Mouse (Mus musculus): Measurements from ENCODE around the gene Gm17535.
"Not testable (repeated sequence)": the region's sequence is repeated elsewhere in the genome, so short reads cannot be mapped to it uniquely, and the experiment has no call there.

Gm17535 gene

GRCm38 (mm10) chr9:3023312-3023984 is 11.0 kb upstream of the Gm17535 start, which contains the start of gene Gm10718:
TSS of gene Gm10718 (plus strand) at chr9:3023547.
- in situ Hi-C loops (cut with MboI; ENCODE audit: low pct_unique_long_range_greater_than_20kb in 1 of 2, low sequenced_read_pairs in 2 of 2, unreplicated experiment in 1 of 2) = not testable (repeated sequence)

DNA sequence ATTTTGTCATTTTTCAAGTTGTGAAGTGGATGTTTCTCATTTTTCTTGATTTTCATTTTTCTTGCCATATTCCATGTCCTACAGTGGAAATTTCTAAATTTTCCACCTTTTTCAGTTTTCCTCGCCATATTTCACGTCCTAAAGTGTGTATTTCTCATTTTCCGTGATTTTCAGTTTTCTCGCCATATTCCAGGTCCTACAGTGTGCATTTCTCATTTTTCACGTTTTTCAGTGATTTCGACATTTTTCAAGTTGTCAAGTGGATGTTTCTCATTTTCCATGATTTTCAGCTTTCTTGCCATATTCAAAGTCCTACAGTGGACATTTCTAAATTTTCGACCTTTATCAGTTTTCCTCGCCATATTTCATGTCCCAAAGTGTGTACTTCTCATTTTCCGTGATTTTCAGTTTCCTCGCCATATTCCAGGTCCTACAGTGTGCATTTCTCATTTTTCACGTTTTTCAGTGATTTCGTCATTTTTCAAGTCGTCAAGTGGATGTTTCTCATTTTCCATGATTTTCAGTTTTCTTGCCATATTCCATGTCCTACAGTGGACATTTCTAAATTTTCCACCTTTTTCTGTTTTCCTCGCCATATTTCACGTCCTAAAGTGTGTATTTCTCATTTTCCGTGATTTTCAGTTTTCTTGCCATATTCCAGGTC is 10.3 kb upstream of the Gm17535 start:
- in situ Hi-C loops (cut with MboI; ENCODE audit: low pct_unique_long_range_greater_than_20kb in 1 of 2, low sequenced_read_pairs in 2 of 2, unreplicated experiment in 1 of 2) = not testable (repeated sequence)

DNA sequence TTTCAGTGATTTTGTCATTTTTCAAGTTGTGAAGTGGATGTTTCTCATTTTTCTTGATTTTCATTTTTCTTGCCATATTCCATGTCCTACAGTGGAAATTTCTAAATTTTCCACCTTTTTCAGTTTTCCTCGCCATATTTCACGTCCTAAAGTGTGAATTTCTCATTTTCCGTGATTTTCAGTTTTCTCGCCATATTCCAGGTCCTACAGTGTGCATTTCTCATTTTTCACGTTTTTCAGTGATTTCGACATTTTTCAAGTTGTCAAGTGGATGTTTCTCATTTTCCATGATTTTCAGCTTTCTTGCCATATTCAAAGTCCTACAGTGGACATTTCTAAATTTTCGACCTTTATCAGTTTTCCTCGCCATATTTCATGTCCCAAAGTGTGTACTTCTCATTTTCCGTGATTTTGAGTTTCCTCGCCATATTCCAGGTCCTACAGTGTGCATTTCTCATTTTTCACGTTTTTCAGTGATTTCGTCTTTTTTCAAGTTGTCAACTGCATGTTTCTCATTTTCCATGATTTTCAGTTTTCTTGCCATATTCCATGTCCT is 9.4 kb upstream of the Gm17535 start, which contains the start of gene Gm10717:
Gene Gm10717 (plus strand): TSS at position 506 of the 556 bp plus-strand sequence.
- in situ Hi-C loops (cut with MboI; ENCODE audit: low pct_unique_long_range_greater_than_20kb in 1 of 2, low sequenced_read_pairs in 2 of 2, unreplicated experiment in 1 of 2) = not testable (repeated sequence)

- in situ Hi-C loops (cut with MboI; ENCODE audit: low pct_unique_long_range_greater_than_20kb in 1 of 2, low sequenced_read_pairs in 2 of 2, unreplicated experiment in 1 of 2) = not testable (repeated sequence)
Observed at GRCm38 (mm10) chr9:3025653-3026052, 8.7 kb upstream of the Gm17535 start.

DNA sequence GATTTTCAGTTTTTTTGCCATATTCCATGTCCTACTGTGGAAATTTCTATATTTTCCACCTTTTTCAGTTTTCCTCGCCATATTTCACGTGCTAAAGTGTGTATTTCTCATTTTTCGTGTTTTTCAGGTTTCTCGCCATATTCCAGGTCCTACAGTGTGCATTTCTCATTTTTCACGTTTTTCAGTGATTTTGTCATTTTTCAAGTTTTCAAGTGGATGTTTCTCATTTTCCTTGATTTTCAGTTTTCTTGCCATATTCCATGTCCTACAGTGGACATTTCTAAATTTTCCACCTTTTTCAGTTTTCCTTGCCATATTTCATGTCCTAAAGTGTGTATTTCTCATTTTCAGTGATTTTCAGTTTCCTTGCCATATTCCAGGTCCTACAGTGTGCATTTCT is 8.3 kb upstream of the Gm17535 start:
- in situ Hi-C loops (cut with MboI; ENCODE audit: low pct_unique_long_range_greater_than_20kb in 1 of 2, low sequenced_read_pairs in 2 of 2, unreplicated experiment in 1 of 2) = not testable (repeated sequence)

GRCm38 (mm10) chr9:3026741-3027140 is 7.7 kb upstream of the Gm17535 start:
- in situ Hi-C loops (cut with MboI; ENCODE audit: low pct_unique_long_range_greater_than_20kb in 1 of 2, low sequenced_read_pairs in 2 of 2, unreplicated experiment in 1 of 2) = not testable (repeated sequence)

- in situ Hi-C loops (cut with MboI; ENCODE audit: low pct_unique_long_range_greater_than_20kb in 1 of 2, low sequenced_read_pairs in 2 of 2, unreplicated experiment in 1 of 2) = not testable (repeated sequence)
Observed at GRCm38 (mm10) chr9:3027200-3027599, 7.2 kb upstream of the Gm17535 start.

DNA sequence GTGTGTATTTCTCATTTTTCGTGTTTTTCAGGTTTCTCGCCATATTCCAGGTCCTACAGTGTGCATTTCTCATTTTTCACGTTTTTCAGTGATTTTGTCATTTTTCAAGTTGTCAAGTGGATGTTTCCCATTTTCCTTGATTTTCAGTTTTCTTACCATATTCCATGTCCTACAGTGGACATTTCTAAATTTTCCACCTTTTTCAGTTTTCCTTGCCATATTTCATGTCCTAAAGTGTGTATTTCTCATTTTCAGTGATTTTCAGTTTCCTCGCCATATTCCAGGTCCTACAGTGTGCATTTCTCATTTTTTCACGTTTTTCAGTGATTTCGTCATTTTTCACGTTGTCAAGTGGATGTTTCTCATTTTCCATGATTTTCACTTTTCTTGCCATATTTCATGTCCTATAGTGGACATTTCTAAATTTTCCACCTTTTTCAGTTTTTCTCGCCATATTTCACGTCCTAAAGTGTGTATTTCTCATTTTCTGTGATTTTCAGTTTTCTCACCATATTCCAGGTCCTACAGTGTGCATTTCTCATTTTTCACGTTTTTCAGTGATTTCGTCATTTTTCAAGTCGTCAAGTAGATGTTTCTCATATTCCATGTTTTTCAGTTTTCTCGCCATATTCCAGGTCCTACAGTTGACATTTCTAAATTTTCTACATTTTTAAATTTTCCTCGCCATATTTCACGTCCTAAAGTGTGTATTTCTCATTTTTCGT is 5.0 kb upstream of the Gm17535 start:
- in situ Hi-C loops (cut with MboI; ENCODE audit: low pct_unique_long_range_greater_than_20kb in 1 of 2, low sequenced_read_pairs in 2 of 2, unreplicated experiment in 1 of 2) = not testable (repeated sequence)

DNA sequence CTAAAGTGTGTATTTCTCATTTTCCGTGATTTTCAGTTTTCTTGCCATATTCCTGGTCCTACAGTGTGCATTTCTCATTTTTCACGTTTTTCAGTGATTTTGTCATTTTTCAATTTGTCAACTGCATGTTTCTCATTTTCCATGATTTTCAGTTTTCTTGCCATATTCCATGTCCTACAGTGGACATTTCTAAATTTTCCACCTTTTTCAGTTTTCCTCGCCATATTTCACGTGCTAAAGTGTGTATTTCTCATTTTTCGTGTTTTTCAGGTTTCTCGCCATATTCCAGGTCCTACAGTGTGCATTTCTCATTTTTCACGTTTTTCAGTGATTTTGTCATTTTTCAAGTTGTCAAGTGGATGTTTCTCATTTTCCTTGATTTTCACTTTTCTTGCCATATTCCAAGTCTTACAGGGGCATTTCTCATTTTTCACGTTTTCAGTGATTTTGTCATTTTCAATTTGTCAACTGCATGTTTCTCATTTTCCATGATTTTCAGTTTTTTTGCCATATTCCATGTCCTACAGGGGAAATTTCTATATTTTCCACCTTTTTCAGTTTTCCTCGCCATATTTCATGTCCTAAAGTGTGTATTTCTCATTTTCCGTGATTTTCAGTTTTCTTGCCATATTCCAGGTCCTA is 3.6 kb upstream of the Gm17535 start:
- in situ Hi-C loops (cut with MboI; ENCODE audit: low pct_unique_long_range_greater_than_20kb in 1 of 2, low sequenced_read_pairs in 2 of 2, unreplicated experiment in 1 of 2) = not testable (repeated sequence)

DNA sequence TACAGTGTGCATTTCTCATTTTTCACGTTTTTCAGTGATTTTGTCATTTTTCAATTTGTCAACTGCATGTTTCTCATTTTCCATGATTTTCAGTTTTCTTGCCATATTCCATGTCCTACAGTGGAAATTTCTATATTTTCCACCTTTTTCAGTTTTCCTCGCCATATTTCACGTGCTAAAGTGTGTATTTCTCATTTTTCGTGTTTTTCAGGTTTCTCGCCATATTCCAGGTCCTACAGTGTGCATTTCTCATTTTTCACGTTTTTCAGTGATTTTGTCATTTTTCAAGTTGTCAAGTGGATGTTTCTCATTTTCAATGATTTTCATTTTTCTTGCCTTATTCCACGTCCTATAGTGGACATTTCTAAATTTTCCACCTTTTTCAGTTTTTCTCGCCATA is 2.2 kb downstream of the Gm17535 start, which contains the start of gene Gm10715:
Gene Gm10715 (plus strand): TSS at position 301 of the 400 bp plus-strand sequence.
- in situ Hi-C loops (cut with MboI; ENCODE audit: low pct_unique_long_range_greater_than_20kb in 1 of 2, low sequenced_read_pairs in 2 of 2, unreplicated experiment in 1 of 2) = not testable (repeated sequence)

DNA sequence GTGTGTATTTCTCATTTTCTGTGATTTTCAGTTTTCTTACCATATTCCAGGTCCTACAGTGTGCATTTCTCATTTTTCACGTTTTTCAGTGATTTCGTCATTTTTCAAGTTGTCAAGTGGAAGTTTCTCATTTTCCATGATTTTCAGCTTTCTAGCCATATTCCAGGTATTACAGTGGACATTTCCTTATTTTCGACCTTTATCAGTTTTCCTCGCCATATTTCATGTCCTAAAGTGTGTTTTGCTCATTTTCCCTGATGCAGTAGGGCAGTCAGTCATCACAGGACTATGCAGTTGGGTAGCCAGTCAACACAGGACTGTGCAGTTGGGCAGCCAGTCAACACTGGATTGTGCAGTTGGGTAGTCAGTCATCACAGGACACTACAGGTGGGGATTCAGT is 3.8 kb downstream of the Gm17535 start:
- in situ Hi-C loops (cut with MboI; ENCODE audit: low pct_unique_long_range_greater_than_20kb in 1 of 2, low sequenced_read_pairs in 2 of 2, unreplicated experiment in 1 of 2) = not testable (repeated sequence)

Data from mouse embryonic stem cell (cell line).